Mouse (Mus musculus) ES-Bruce4 (cell line): ENCODE measurements at regions not wholly inside any gene's neighbourhood (a gene's known extent, or its start where the extent isn't known, plus 50 kb on each side); places are given as distances from the start of the nearest gene placed in this dataset.

Experiments
- CTCF ChIP-seq: IDR thresholded peaks from one replicate; pipeline ENCODE4 v1.8.1; 2011; ENCODE audit warnings: low read depth, low read length
- EP300 ChIP-seq: IDR thresholded peaks from 2 replicates; pipeline ENCODE4 v1.6.1; 2011; ENCODE audit warnings: low read depth, low read length; ENCODE audit not compliant: insufficient read depth

DNA sequence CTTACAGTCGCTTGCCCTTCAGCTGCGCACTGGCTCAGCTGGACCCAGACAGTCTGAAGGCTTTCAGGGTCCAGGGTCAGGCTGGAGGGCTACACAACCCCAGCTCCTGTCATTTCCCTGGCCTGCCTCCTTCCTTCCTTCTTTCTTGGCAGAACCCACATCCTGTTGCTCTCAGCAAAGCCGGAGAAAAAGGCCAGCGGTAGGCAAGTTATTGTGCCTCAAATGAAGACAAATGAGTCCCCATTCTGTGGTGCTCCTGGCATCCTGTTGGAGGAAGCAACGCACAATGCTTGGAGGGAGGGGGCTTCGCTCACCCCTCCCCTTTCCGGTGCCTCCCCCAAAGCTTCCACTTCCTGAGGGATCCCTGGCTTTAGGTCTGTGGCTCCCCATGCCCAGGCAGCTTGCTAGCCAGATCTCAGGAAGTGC is 203.4 kb upstream of the Fggy start:
- TF ChIP-seq CTCF (no peak), EP300 (no peak)
